Mouse (Mus musculus) leukemia stem cell, adult 10-12 weeks (primary cell): ENCODE results near the gene Vmn2r7. TPM values are rescaled to one million over a fixed set of nuclear protein-coding genes. Genes with fewer than 3 reads are reported as not detected.

Source experiments
- polyA plus RNA-seq: library from polyadenylated mRNA; stranded (reverse); fragments of >175 nt; gene quantifications from 2 replicates; pipeline ENCODE4 v1.2.3, GENCODE M21; 2012; ENCODE audit warnings: low replicate concordance

Gene Vmn2r7
- polyA plus RNA-seq, result 0.05 TPM in 1 of 2 replicates, not detected in the other

GRCm38 (mm10) chr3:64844665-64845064 lies at the start of gene Vmn2r7:
TSS of gene Vmn2r7 (minus strand) at chr3:64844765.

